Mouse (Mus musculus) adrenal gland, adult (tissue): ENCODE data around the gene Ifi27l2b.

Source experiments
- DNase-seq, 2 experiments: peaks; one replicate each; pipeline ENCODE4 v3.0.0; 2022 to 2023; ENCODE audit warnings: low spot score in 1 of 2; ENCODE audit not compliant: inconsistent age in 2 of 2

Ifi27l2b gene

GRCm38 (mm10) chr12:103443524-103443923 is 13.5 kb downstream of the Ifi27l2b start, which contains the start of gene Ifi27l2a:
TSS of gene Ifi27l2a (minus strand) at chr12:103443680.
- peak in 1 of 2 experiments; percentile 54 for DNase-seq

GRCm38 (mm10) chr12:103437601-103438000 is 19.4 kb downstream of the Ifi27l2b start:
- peak in 1 of 2 experiments; percentile 58 for DNase-seq

GRCm38 (mm10) chr12:103434861-103435260 is 22.2 kb downstream of the Ifi27l2b start:
- peak in 1 of 2 experiments; percentile 63 for DNase-seq

- peak; percentile 88 to 97 for DNase-seq
These were observed 22.9 kb downstream of the Ifi27l2b start, which contains the start of gene Ifi27 for GRCm38 (mm10) chr12:103433986-103434731. TSS of gene Ifi27 (plus strand) at chr12:103434211.

- DNase-seq: peak; percentile 81 to 89
These were observed 23.6 kb downstream of the Ifi27l2b start for GRCm38 (mm10) chr12:103433430-103433829.

GRCm38 (mm10) chr12:103426710-103427109 is 30.3 kb downstream of the Ifi27l2b start:
- DNase-seq: no peak

- peak; percentile 99 for DNase-seq
These were observed 31.1 kb downstream of the Ifi27l2b start, which contains the start of gene Ddx24 for GRCm38 (mm10) chr12:103425729-103426470. TSS of gene Ddx24 (minus strand) at chr12:103425830.

- DNase-seq: no peak
These were observed 31.9 kb downstream of the Ifi27l2b start for GRCm38 (mm10) chr12:103425016-103425728.

GRCm38 (mm10) chr12:103408144-103408543 is 48.9 kb downstream of the Ifi27l2b start:
- no peak for DNase-seq

- DNase-seq: no peak
These were observed 49.3 kb downstream of the Ifi27l2b start, which contains the start of gene 9330161L09Rik for GRCm38 (mm10) chr12:103407720-103408119. TSS of gene 9330161L09Rik (minus strand) at chr12:103407820.

- DNase-seq: no peak
These were observed 52.9 kb downstream of the Ifi27l2b start for GRCm38 (mm10) chr12:103404131-103404530.
